Mouse (Mus musculus) heart, embryonic 14.5 days (tissue): ENCODE results near the gene Rcn2. TPM values are rescaled to one million over a fixed set of nuclear protein-coding genes. Genes with fewer than 3 reads are reported as not detected.

Experiments
- polyA plus RNA-seq: library from polyadenylated mRNA; unstranded; fragments of >200 nt; fragmentation: Nextera tagmentation; extraction: Ambion mirVana; gene quantifications from 2 replicates; pipeline ENCODE4 v1.2.1, GENCODE M21; 2014

The Rcn2 gene
- polyA plus RNA-seq, 1 experiment from 2014 or later = 146 TPM

Other genes starting within 250 kb of the Rcn2 start
- 8.8 and 9.0 TPM in 2 replicates for gene Scaper, start 103.7 kb upstream of the Rcn2 start, polyA plus RNA-seq
- not detected in 2 replicates for gene 4930563M21Rik, start 31.3 kb upstream of the Rcn2 start, polyA plus RNA-seq
- gene Pstpip1, start 48.1 kb downstream of the Rcn2 start, polyA plus RNA-seq = 0.55 and 0.82 TPM in 2 replicates
- gene Tspan3, start 123.6 kb downstream of the Rcn2 start, polyA plus RNA-seq = 469 and 487 TPM in 2 replicates